In the genomic region with DNA sequence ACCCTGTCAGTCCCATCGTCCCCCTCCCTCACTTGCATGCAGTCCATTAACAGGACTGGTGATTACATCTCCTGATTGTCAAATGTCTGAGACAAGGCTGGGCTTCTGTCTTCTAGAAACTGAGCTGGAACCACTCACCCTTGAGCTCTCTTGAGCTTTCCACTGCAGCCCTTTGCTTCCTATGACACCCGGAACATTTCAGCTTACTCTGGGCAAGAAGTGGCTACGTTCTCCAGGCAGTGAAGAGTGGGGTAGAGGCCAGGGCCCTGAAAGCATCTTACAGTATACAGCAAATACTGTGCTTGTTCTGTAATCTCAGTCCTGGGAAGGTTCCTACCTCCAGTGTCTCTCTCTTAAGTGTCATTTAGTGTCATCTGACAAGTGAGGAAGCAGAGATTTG, we compare ENCODE assay signal across 7 mouse cellular contexts. TPM values are rescaled to one million over a fixed set of nuclear protein-coding genes. Genes with fewer than 3 reads are reported as not detected.
A peak's percentile ranks its signal among the peaks of the same experiment; 100 is the strongest.
DNase-seq lines count a peak whose midpoint lies in the region; ATAC-seq and TF ChIP-seq lines count a peak whose summit lies in the region.

No protein-coding gene starts in this region.

- no peak for ATAC-seq in forebrain, embryonic 11.5 days (replicated peaks; ENCODE audit: low FRiP score)
- ATAC-seq in liver, embryonic 11.5 days (replicated peaks; ENCODE audit: low FRiP score), result no peak
- peak; percentile 33; the same call in 1 of the 2 replicates for ATAC-seq in stomach, postnatal 0 days (ENCODE audit: low FRiP score, low TSS enrichment)

- H3K4me2 ChIP-seq in forebrain, embryonic 11.5 days (ENCODE audit: low read depth, low read length, severe bottlenecking), result peak overlapping the region; percentile 79
- H3K4me2 ChIP-seq in liver, embryonic 11.5 days, result peak overlapping the region; percentile 84
- H3K4me2 ChIP-seq in stomach, postnatal 0 days (replicated peaks; ENCODE audit: low read depth), result peak overlapping the region; percentile 86

- H3K27me3 ChIP-seq in spleen, adult 2 months (ENCODE audit: control insufficient read depth, insufficient read depth, low read length), result no peaks in the 10 kb centered on the region
- H3K27me3 ChIP-seq in forebrain, embryonic 11.5 days (ENCODE audit: control insufficient read depth, insufficient read depth, low read length), result no peaks in the 10 kb centered on the region
- no peaks in the 10 kb centered on the region for H3K27me3 ChIP-seq in liver, embryonic 11.5 days (replicated peaks; ENCODE audit: control insufficient read depth, insufficient read depth, low read length)
- no peaks in the 10 kb centered on the region for H3K27me3 ChIP-seq in stomach, postnatal 0 days (ENCODE audit: control insufficient read depth, insufficient read depth, low read length)

- no peaks in the 10 kb centered on the region for H3K36me3 ChIP-seq in spleen, adult 2 months (ENCODE audit: control insufficient read depth, insufficient read depth, low read length)
- H3K36me3 ChIP-seq in forebrain, embryonic 11.5 days (ENCODE audit: control insufficient read depth, insufficient read depth, low read length), result no peaks in the 10 kb centered on the region
- no peaks in the 10 kb centered on the region for H3K36me3 ChIP-seq in liver, embryonic 11.5 days (ENCODE audit: control insufficient read depth, insufficient read depth, low read length)
- H3K36me3 ChIP-seq in stomach, postnatal 0 days (ENCODE audit: control insufficient read depth, insufficient read depth, low read length), result no peaks in the 10 kb centered on the region

- no peaks in the 10 kb centered on the region for H3K4me1 ChIP-seq in spleen, adult 2 months (ENCODE audit: control insufficient read depth, insufficient read depth, insufficient read length)
- H3K4me1 ChIP-seq in forebrain, embryonic 11.5 days (replicated peaks; ENCODE audit: control insufficient read depth, insufficient read depth, low read length), result peaks cover 3% of the 10 kb centered on the region; the same call in 1 of the 2 replicates
- peaks cover 13% of the 10 kb centered on the region for H3K4me1 ChIP-seq in liver, embryonic 11.5 days (replicated peaks; ENCODE audit: control insufficient read depth, insufficient read depth, low read length)
- no peaks in the 10 kb centered on the region for H3K4me1 ChIP-seq in stomach, postnatal 0 days (replicated peaks; ENCODE audit: control insufficient read depth, insufficient read depth)

- no peak for TF ChIP-seq CTCF in spleen, adult 2 months (IDR thresholded peaks at IDR 0.05; ENCODE audit: extremely low read depth, insufficient read depth, insufficient read length, insufficient replicate concordance)
- no peak for TF ChIP-seq CTCF in stomach, postnatal 0 days (IDR thresholded peaks at IDR 0.05; ENCODE audit: low read depth)

- H3K9ac ChIP-seq in forebrain, embryonic 11.5 days (ENCODE audit: low read length), result peak overlapping the region; percentile 84
- peak overlapping the region; percentile 85 for H3K9ac ChIP-seq in liver, embryonic 11.5 days (ENCODE audit: low read depth, low read length)
- peak overlapping the region; percentile 90 for H3K9ac ChIP-seq in stomach, postnatal 0 days (ENCODE audit: low read length)

- H3K4me3 ChIP-seq in spleen, adult 2 months (ENCODE audit: extremely low read depth, insufficient read depth, insufficient read length), result peak overlapping the region; percentile 85; the same call in 1 of the 2 replicates
- H3K4me3 ChIP-seq in forebrain, embryonic 11.5 days (ENCODE audit: low read depth, low read length), result peak overlapping the region; percentile 75
- peak overlapping the region; percentile 83 for H3K4me3 ChIP-seq in liver, embryonic 11.5 days (ENCODE audit: low read depth, low read length)
- H3K4me3 ChIP-seq in stomach, postnatal 0 days (ENCODE audit: low read depth, low read length), result peak overlapping the region; percentile 82

- WGBS in spleen, adult 2 months, result 12% methylated on average over 3 of the region's 3 CpGs
- WGBS in forebrain, embryonic 11.5 days, result 34% methylated on average over 3 of the region's 3 CpGs
- 22% methylated on average over 3 of the region's 3 CpGs for WGBS in liver, embryonic 11.5 days
- 14% methylated on average over 3 of the region's 3 CpGs for WGBS in stomach, postnatal 0 days

- H3K9me3 ChIP-seq in forebrain, embryonic 11.5 days (ENCODE audit: control insufficient read depth, low read length), result no peaks in the 10 kb centered on the region
- no peaks in the 10 kb centered on the region for H3K9me3 ChIP-seq in liver, embryonic 11.5 days (ENCODE audit: control insufficient read depth, low read length)
- H3K9me3 ChIP-seq in stomach, postnatal 0 days (ENCODE audit: control insufficient read depth, low read length), result no peaks in the 10 kb centered on the region

- no peak for TF ChIP-seq EP300 in stomach, postnatal 0 days (optimal IDR thresholded peaks at IDR 0.05)

- no peak for DNase-seq in spleen, adult 2 months (ENCODE audit: low read depth in 1 of 2, low spot score in 2 of 2)
- no peak for DNase-seq in spleen, adult 18-20 months
- DNase-seq in forebrain, embryonic 11.5 days (ENCODE audit: low spot score), result no peak
- DNase-seq in liver, embryonic 11.5 days (ENCODE audit: low spot score), result no peak
- DNase-seq in stomach, postnatal 0 days (ENCODE audit: low spot score), result no peak
- DNase-seq in left cerebral cortex, adult 11 months (ENCODE audit: low spot score), result no peak
- DNase-seq in embryo, embryonic 10 days (ENCODE audit: low spot score), result no peak

- H3K27ac ChIP-seq in spleen, adult 2 months (ENCODE audit: insufficient read depth, low read length), result peak overlapping the region; percentile 35
- H3K27ac ChIP-seq in forebrain, embryonic 11.5 days (ENCODE audit: low read depth, low read length), result no peak overlapping the region
- peak overlapping the region; percentile 77 for H3K27ac ChIP-seq in liver, embryonic 11.5 days (ENCODE audit: low read depth, low read length)
- peak overlapping the region; percentile 92 for H3K27ac ChIP-seq in stomach, postnatal 0 days (replicated peaks)

- TF ChIP-seq POLR2A in spleen, adult 2 months (IDR thresholded peaks at IDR 0.05; ENCODE audit: low read depth, low read length), result no peak

RNA-seq across cellular contexts. Expression of gene Gnpnat1, which starts 15.5 kb away (rescaled TPM):
- 1.9 TPM in 2 replicates for polyA plus RNA-seq in spleen, adult 2 months (2012; rRNA removed)
- polyA plus RNA-seq in forebrain, embryonic 11.5 days (2014; fragmentation: Nextera tagmentation; extraction: Ambion mirVana), result 33.7 and 33.8 TPM in 2 replicates
- 49.7 and 51.5 TPM in 2 replicates for polyA plus RNA-seq in liver, embryonic 11.5 days (2014; fragmentation: Nextera tagmentation; extraction: Ambion mirVana)
- polyA plus RNA-seq in stomach, postnatal 0 days (2015; fragmentation: Nextera tagmentation; extraction: Ambion mirVana), result 44.3 and 45.3 TPM in 2 replicates

RNA-seq across cellular contexts. Expression of gene Styx, which starts 38.3 kb away (rescaled TPM):
- 6.0 and 19.0 TPM in 2 replicates for polyA plus RNA-seq in spleen, adult 2 months (2012; rRNA removed)
- 38.5 TPM in 2 replicates for polyA plus RNA-seq in forebrain, embryonic 11.5 days (2014; fragmentation: Nextera tagmentation; extraction: Ambion mirVana)
- 40.1 and 46.9 TPM in 2 replicates for polyA plus RNA-seq in liver, embryonic 11.5 days (2014; fragmentation: Nextera tagmentation; extraction: Ambion mirVana)
- polyA plus RNA-seq in stomach, postnatal 0 days (2015; fragmentation: Nextera tagmentation; extraction: Ambion mirVana), result 48.8 and 50.6 TPM in 2 replicates

RNA-seq across cellular contexts. Expression of gene Psmc6, which starts 59.6 kb away (rescaled TPM):
- polyA plus RNA-seq in spleen, adult 2 months (2012; rRNA removed), result 9.8 and 10.3 TPM in 2 replicates
- polyA plus RNA-seq in forebrain, embryonic 11.5 days (2014; fragmentation: Nextera tagmentation; extraction: Ambion mirVana), result 225 and 250 TPM in 2 replicates
- polyA plus RNA-seq in liver, embryonic 11.5 days (2014; fragmentation: Nextera tagmentation; extraction: Ambion mirVana), result 178 and 191 TPM in 2 replicates
- 94.4 and 94.9 TPM in 2 replicates for polyA plus RNA-seq in stomach, postnatal 0 days (2015; fragmentation: Nextera tagmentation; extraction: Ambion mirVana)

Comparison
In these comparisons a context has a peak if more than half of its experiments do, and no peak if none do; other contexts are left out.
1. RNA of gene Gnpnat1, which starts 15.5 kb away (polyA plus RNA-seq): 49.7 to 51.5 TPM in liver, embryonic 11.5 days, 44.3 to 45.3 TPM in stomach, postnatal 0 days and 33.7 to 33.8 TPM in forebrain, embryonic 11.5 days; 1.9 TPM in spleen, adult 2 months; every median in the first group is over 10 times any median in the second.
2. Peak in every context shown above with its lines, with median percentiles within 50 percentile points of each other: H3K4me3 ChIP-seq, H3K4me2 ChIP-seq and H3K9ac ChIP-seq.